Mouse (Mus musculus) C2C12 (cell line): Measurements from ENCODE around the gene Sox13.

Source experiments
- CTCF ChIP-seq: IDR thresholded peaks from one replicate; pipeline ENCODE4 v1.5.1; 2011; ENCODE audit not compliant: control insufficient read depth, insufficient read depth, insufficient read length
- FOSL1 ChIP-seq: IDR thresholded peaks from one replicate; pipeline ENCODE4 v1.8.0; 2011; ENCODE audit warnings: mild to moderate bottlenecking, low read length; ENCODE audit not compliant: poor library complexity, insufficient read depth, severe bottlenecking
- MAX ChIP-seq: IDR thresholded peaks from one replicate; pipeline ENCODE4 v1.6.1; 2011; ENCODE audit warnings: mild to moderate bottlenecking, control low read depth
- MYOD1 ChIP-seq: IDR thresholded peaks from one replicate; pipeline ENCODE4 v1.6.1; 2011; ENCODE audit warnings: low read depth; ENCODE audit not compliant: control insufficient read depth, insufficient read length

GRCm38 (mm10) chr1:133421061-133421460 lies 3.1 kb downstream of the Sox13 start:
- TF ChIP-seq MAX: no peak
- TF ChIP-seq CTCF: no peak
- TF ChIP-seq MYOD1: no peak
- no peak for TF ChIP-seq FOSL1
